Mouse (Mus musculus): ENCODE measurements around the gene Trpm8. TPM values are rescaled to one million over a fixed set of nuclear protein-coding genes. Genes with fewer than 3 reads are reported as not detected.

Gene Trpm8
- total and polyA plus RNA-seq, 2 experiments from 2014 or later, result not detected

- no peak for DNase-seq (ENCODE audit: low spot score)
- ATAC-seq (ENCODE audit: insufficient read depth, low read depth), result no peak
- Histone ChIP-seq H3K36me3 (replicated peaks; ENCODE audit: control insufficient read depth, insufficient read depth, low read length) (no peaks in the 10 kb centered on the region), H3K4me3 (ENCODE audit: low read depth, low read length) (no peak overlapping the region), H3K9ac (replicated peaks; ENCODE audit: low read depth, low read length) (no peak overlapping the region), H3K4me1 (ENCODE audit: control insufficient read depth, insufficient read depth) (no peaks in the 10 kb centered on the region), H3K4me2 (ENCODE audit: low read depth, low read length) (no peak overlapping the region), H3K27ac (ENCODE audit: low read depth) (no peak overlapping the region), H3K27me3 (ENCODE audit: control insufficient read depth, insufficient read depth, low read length) (no peaks in the 10 kb centered on the region), H3K9me3 (replicated peaks; ENCODE audit: control insufficient read depth, low read length) (peaks cover 95% of the 10 kb centered on the region)
- WGBS, result 38% methylated on average over 5 of the region's 5 CpGs
- TF ChIP-seq EP300 (IDR thresholded peaks at IDR 0.05; ENCODE audit: low read depth), result no peak
- TF ChIP-seq CTCF (IDR thresholded peaks at IDR 0.05; ENCODE audit: low read depth), result no peak
Measured at GRCm38 (mm10) chr1:88234646-88235045, 42.8 kb upstream of the Trpm8 start.

- ATAC-seq (ENCODE audit: insufficient read depth, low read depth) (no peak), DNase-seq (ENCODE audit: low spot score) (no peak)
- Histone ChIP-seq H3K4me2 (ENCODE audit: low read depth, low read length) (no peak overlapping the region), H3K27me3 (ENCODE audit: control insufficient read depth, insufficient read depth, low read length) (no peaks in the 10 kb centered on the region), H3K9me3 (replicated peaks; ENCODE audit: control insufficient read depth, low read length) (peaks cover 95% of the 10 kb centered on the region), H3K36me3 (replicated peaks; ENCODE audit: control insufficient read depth, insufficient read depth, low read length) (no peaks in the 10 kb centered on the region), H3K4me3 (ENCODE audit: low read depth, low read length) (no peak overlapping the region), H3K4me1 (ENCODE audit: control insufficient read depth, insufficient read depth) (no peaks in the 10 kb centered on the region), H3K27ac (ENCODE audit: low read depth) (no peak overlapping the region), H3K9ac (replicated peaks; ENCODE audit: low read depth, low read length) (no peak overlapping the region)
- no peak for TF ChIP-seq CTCF (IDR thresholded peaks at IDR 0.05; ENCODE audit: low read depth)
- TF ChIP-seq EP300 (IDR thresholded peaks at IDR 0.05; ENCODE audit: low read depth), result no peak
- WGBS, result 55% methylated on average over 11 of the region's 11 CpGs
Measured at GRCm38 (mm10) chr1:88235046-88235893, 42.2 kb upstream of the Trpm8 start.

GRCm38 (mm10) chr1:88235894-88236415 is 41.5 kb upstream of the Trpm8 start:
- Histone ChIP-seq H3K9ac (replicated peaks; ENCODE audit: low read depth, low read length) (no peak overlapping the region), H3K36me3 (replicated peaks; ENCODE audit: control insufficient read depth, insufficient read depth, low read length) (no peaks in the 10 kb centered on the region), H3K9me3 (replicated peaks; ENCODE audit: control insufficient read depth, low read length) (peaks cover 95% of the 10 kb centered on the region), H3K4me3 (ENCODE audit: low read depth, low read length) (no peak overlapping the region), H3K27me3 (ENCODE audit: control insufficient read depth, insufficient read depth, low read length) (no peaks in the 10 kb centered on the region), H3K27ac (ENCODE audit: low read depth) (no peak overlapping the region), H3K4me2 (ENCODE audit: low read depth, low read length) (no peak overlapping the region), H3K4me1 (ENCODE audit: control insufficient read depth, insufficient read depth) (no peaks in the 10 kb centered on the region)
- no peak for TF ChIP-seq EP300 (IDR thresholded peaks at IDR 0.05; ENCODE audit: low read depth)
- no peak for TF ChIP-seq CTCF (IDR thresholded peaks at IDR 0.05; ENCODE audit: low read depth)
- no peak for ATAC-seq (ENCODE audit: insufficient read depth, low read depth)
- 43% methylated on average over 4 of the region's 4 CpGs for WGBS
- no peak for DNase-seq (ENCODE audit: low spot score)

GRCm38 (mm10) chr1:88237311-88237710 is 40.1 kb upstream of the Trpm8 start:
- TF ChIP-seq EP300 (IDR thresholded peaks at IDR 0.05; ENCODE audit: low read depth) (no peak), CTCF (IDR thresholded peaks at IDR 0.05; ENCODE audit: low read depth) (no peak)
- 66% methylated on average over 5 of the region's 5 CpGs for WGBS
- no peaks in the 10 kb centered on the region for H3K27me3 ChIP-seq (ENCODE audit: control insufficient read depth, insufficient read depth, low read length)
- H3K4me2 ChIP-seq (ENCODE audit: low read depth, low read length), result no peak overlapping the region
- DNase-seq (ENCODE audit: low spot score) (no peak), ATAC-seq (ENCODE audit: insufficient read depth, low read depth) (no peak)
- H3K4me1 ChIP-seq (ENCODE audit: control insufficient read depth, insufficient read depth), result no peaks in the 10 kb centered on the region
- H3K9ac ChIP-seq (replicated peaks; ENCODE audit: low read depth, low read length), result no peak overlapping the region
- H3K36me3 ChIP-seq (replicated peaks; ENCODE audit: control insufficient read depth, insufficient read depth, low read length), result no peaks in the 10 kb centered on the region
- H3K4me3 ChIP-seq (ENCODE audit: low read depth, low read length), result no peak overlapping the region
- peaks cover 93% of the 10 kb centered on the region for H3K9me3 ChIP-seq (replicated peaks; ENCODE audit: control insufficient read depth, low read length)
- H3K27ac ChIP-seq (ENCODE audit: low read depth), result no peak overlapping the region

DNA sequence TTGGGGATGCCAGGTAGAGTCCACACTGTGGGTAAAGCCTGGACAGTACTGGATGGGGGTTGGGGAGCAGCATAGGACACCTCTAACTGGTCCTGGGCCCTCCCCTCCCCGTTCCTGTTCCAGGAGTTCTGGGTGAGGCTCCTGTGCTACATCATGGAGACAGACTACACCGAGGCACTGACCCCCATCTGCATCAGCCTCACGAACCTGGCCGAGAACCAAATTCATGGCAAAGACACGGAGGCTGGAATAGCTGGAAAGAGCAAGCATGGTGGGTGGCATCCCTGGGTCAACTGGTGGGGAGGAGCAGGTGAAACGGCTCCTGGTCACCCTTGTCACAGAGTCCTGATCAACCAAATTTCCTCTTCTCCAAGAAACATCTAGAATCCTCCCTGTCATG is 38.7 kb upstream of the Trpm8 start:
- Histone ChIP-seq H3K36me3 (replicated peaks; ENCODE audit: control insufficient read depth, insufficient read depth, low read length) (no peaks in the 10 kb centered on the region), H3K9ac (replicated peaks; ENCODE audit: low read depth, low read length) (no peak overlapping the region), H3K27me3 (ENCODE audit: control insufficient read depth, insufficient read depth, low read length) (no peaks in the 10 kb centered on the region), H3K9me3 (replicated peaks; ENCODE audit: control insufficient read depth, low read length) (peaks cover 90% of the 10 kb centered on the region), H3K4me2 (ENCODE audit: low read depth, low read length) (no peak overlapping the region), H3K4me1 (ENCODE audit: control insufficient read depth, insufficient read depth) (no peaks in the 10 kb centered on the region), H3K27ac (ENCODE audit: low read depth) (no peak overlapping the region), H3K4me3 (ENCODE audit: low read depth, low read length) (no peak overlapping the region)
- TF ChIP-seq CTCF (IDR thresholded peaks at IDR 0.05; ENCODE audit: low read depth) (no peak), EP300 (IDR thresholded peaks at IDR 0.05; ENCODE audit: low read depth) (no peak)
- ATAC-seq (ENCODE audit: insufficient read depth, low read depth) (no peak), DNase-seq (ENCODE audit: low spot score) (no peak)
- WGBS, result 64% methylated on average over 6 of the region's 6 CpGs

Measured in heart, postnatal 0 days (tissue).